Mouse (Mus musculus) CH12.LX (cell line): ENCODE data around the gene Ablim1.

Experiments used
- CTCF ChIP-seq, 2 experiments: IDR thresholded peaks in 1 of 2; conservative IDR thresholded peaks in 1 of 2; 2 replicates each; pipeline ENCODE4 v1.5.1; 2011 to 2012; ENCODE audit warnings: low read depth in 2 of 2, low read length in 2 of 2, improper control_type of control experiment in 1 of 2, inconsistent platforms in 1 of 2, mild to moderate bottlenecking in 1 of 2, moderate library complexity in 1 of 2
- USF2 ChIP-seq: conservative IDR thresholded peaks from 2 replicates; pipeline ENCODE4 v1.6.1; 2011; ENCODE audit warnings: low read depth, low read length, improper control_type of control experiment

DNA sequence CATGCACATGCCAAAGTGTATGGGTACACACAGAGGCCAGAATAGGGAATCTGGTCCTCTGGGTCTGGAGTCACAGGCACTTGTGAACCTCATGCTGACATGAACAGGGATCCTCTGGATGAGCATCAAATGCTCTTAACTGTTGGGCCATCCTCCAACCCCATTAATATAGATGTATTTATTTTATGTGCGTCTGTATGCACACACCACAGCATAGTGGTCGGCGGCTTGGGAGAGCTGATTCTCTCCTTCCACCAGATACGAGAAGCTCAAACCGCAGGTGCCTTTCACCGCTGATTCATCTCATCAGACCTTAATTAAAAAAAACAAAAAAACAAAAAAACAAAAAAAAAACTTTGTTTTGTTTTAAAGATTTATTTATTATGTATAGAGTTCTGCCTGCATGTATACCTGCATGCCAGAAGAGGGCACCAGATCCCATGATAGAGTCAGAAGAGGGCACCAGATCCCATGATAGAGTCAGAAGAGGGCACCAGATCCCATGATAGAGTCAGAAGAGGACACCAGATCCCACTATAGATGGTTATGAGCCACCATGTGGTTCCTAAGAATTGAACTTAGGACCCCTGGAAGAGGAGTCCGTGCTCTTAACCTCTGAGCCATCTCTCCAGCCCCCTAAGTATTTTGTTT is 153.6 kb downstream of the Ablim1 start:
- TF ChIP-seq USF2, result no peak
- peak; percentile 39 to 93; a peak in 3 of 4 replicates for TF ChIP-seq CTCF (conservative IDR thresholded peaks at IDR 0.05 in 1 of 2, IDR thresholded peaks at IDR 0.05 in 1 of 2; ENCODE audit: low read depth in 2 of 2, low read length in 2 of 2)
